Mouse (Mus musculus): ENCODE results near the gene Fgfr2.

Gene Fgfr2

GRCm38 (mm10) chr7:132438060-132438459 lies 685.1 kb downstream of the Fgfr2 start:
- in situ Hi-C loops (cut with MboI, MseI), result no loop called here

- in situ Hi-C loops (cut with MboI, MseI), result no loop called here
These were observed 685.7 kb downstream of the Fgfr2 start for GRCm38 (mm10) chr7:132437431-132437830.

- in situ Hi-C loops (cut with MboI, MseI), result no loop called here
These were observed 687.6 kb downstream of the Fgfr2 start for GRCm38 (mm10) chr7:132435486-132436055.

- in situ Hi-C loops (cut with MboI, MseI), result loop anchor here (5.0 kb wide), 1 partner anchor 107 kb away; no protein-coding TSS in a partner anchor
These were observed 693.8 kb downstream of the Fgfr2 start for GRCm38 (mm10) chr7:132429324-132429723.

- in situ Hi-C loops (cut with MboI, MseI), result loop anchor here (5.0 kb wide), 1 partner anchor 106 kb away; no protein-coding TSS in a partner anchor
These were observed 694.8 kb downstream of the Fgfr2 start for GRCm38 (mm10) chr7:132428308-132428707.

- in situ Hi-C loops (cut with MboI, MseI), result loop anchor here (5.0 kb wide), 1 partner anchor 104 kb away; no protein-coding TSS in a partner anchor
These were observed 697.1 kb downstream of the Fgfr2 start for GRCm38 (mm10) chr7:132426069-132426468.

GRCm38 (mm10) chr7:132425364-132425999 lies 697.7 kb downstream of the Fgfr2 start:
- in situ Hi-C loops (cut with MboI, MseI), result loop anchor here (5.0 kb wide), 1 partner anchor 103 kb away; no protein-coding TSS in a partner anchor

- in situ Hi-C loops (cut with MboI, MseI), result no loop called here
These were observed 699.6 kb downstream of the Fgfr2 start for GRCm38 (mm10) chr7:132423570-132423969.

GRCm38 (mm10) chr7:132419378-132420255 lies 703.5 kb downstream of the Fgfr2 start:
- in situ Hi-C loops (cut with MboI, MseI), result no loop called here

- in situ Hi-C loops (cut with MboI, MseI), result no loop called here
These were observed 706.3 kb downstream of the Fgfr2 start for GRCm38 (mm10) chr7:132416866-132417265.

GRCm38 (mm10) chr7:132415866-132416265 lies 707.3 kb downstream of the Fgfr2 start:
- in situ Hi-C loops (cut with MboI, MseI), result no loop called here

GRCm38 (mm10) chr7:132412520-132412919 lies 710.6 kb downstream of the Fgfr2 start:
- in situ Hi-C loops (cut with MboI, MseI), result no loop called here

GRCm38 (mm10) chr7:132411708-132412107 lies 711.4 kb downstream of the Fgfr2 start:
- in situ Hi-C loops (cut with MboI, MseI), result no loop called here

GRCm38 (mm10) chr7:132410958-132411357 lies 712.2 kb downstream of the Fgfr2 start:
- in situ Hi-C loops (cut with MboI, MseI), result no loop called here

- in situ Hi-C loops (cut with MboI, MseI), result no loop called here
These were observed 713.3 kb downstream of the Fgfr2 start for GRCm38 (mm10) chr7:132409890-132410289.

GRCm38 (mm10) chr7:132402377-132403084 lies 720.6 kb downstream of the Fgfr2 start:
- in situ Hi-C loops (cut with MboI, MseI), result no loop called here

GRCm38 (mm10) chr7:132398487-132398886 lies 724.7 kb downstream of the Fgfr2 start:
- in situ Hi-C loops (cut with MboI, MseI), result no loop called here

GRCm38 (mm10) chr7:132396661-132397322 lies 726.4 kb downstream of the Fgfr2 start:
- in situ Hi-C loops (cut with MboI, MseI), result no loop called here

- in situ Hi-C loops (cut with MboI, MseI), result no loop called here
These were observed 729.5 kb downstream of the Fgfr2 start for GRCm38 (mm10) chr7:132393582-132394175.

GRCm38 (mm10) chr7:132393014-132393406 lies 730.1 kb downstream of the Fgfr2 start:
- in situ Hi-C loops (cut with MboI, MseI), result no loop called here
